Mouse (Mus musculus) frontal cortex, adult 2 months (tissue): ENCODE results near the gene Srpk2. TPM values are rescaled to one million over a fixed set of nuclear protein-coding genes. Genes with fewer than 3 reads are reported as not detected.

ENCODE experiments used
- polyA plus RNA-seq: library from polyadenylated mRNA; depleted of rRNA; stranded (reverse); fragments of >200 nt; gene quantifications from 2 replicates; pipeline ENCODE4 v1.2.3, GENCODE M21; 2012; rRNA removed

The Srpk2 gene
- polyA plus RNA-seq, 1 experiment = 90.8 TPM

Other genes with a start within 250 kb of the Srpk2 start
- gene Pus7, start 99.1 kb upstream of the Srpk2 start, polyA plus RNA-seq = 18.5 and 21.2 TPM in 2 replicates
- gene Rint1, start 103.1 kb upstream of the Srpk2 start, polyA plus RNA-seq = 15.4 and 18.1 TPM in 2 replicates
- gene Tomm7, start 159.5 kb upstream of the Srpk2 start, polyA plus RNA-seq = 89.0 and 107 TPM in 2 replicates